Mouse (Mus musculus): Measurements from ENCODE around the gene Masp1. TPM values are rescaled to one million over a fixed set of nuclear protein-coding genes. Genes with fewer than 3 reads are reported as not detected.

Gene Masp1
- polyA plus RNA-seq, 1 experiment = 0.12 TPM

GRCm38 (mm10) chr16:23428647-23429319, 91.8 kb downstream of the Masp1 start, which contains the start of gene Rtp1:
Gene Rtp1, plus strand, starts transcription at chr16:23429133.
- no peak for DNase-seq (ENCODE audit: low read depth in 1 of 2, low spot score in 2 of 2)
- Histone ChIP-seq H3K36me3 (ENCODE audit: control insufficient read depth, insufficient read depth, low read length) (no peaks in the 10 kb centered on the region), H3K4me3 (ENCODE audit: extremely low read depth, insufficient read depth, insufficient read length) (no peak within 1 kb of the TSS), H3K4me1 (ENCODE audit: control insufficient read depth, insufficient read depth, insufficient read length) (no peaks in the 10 kb centered on the region), H3K27me3 (ENCODE audit: control insufficient read depth, insufficient read depth, low read length) (no peaks in the 10 kb centered on the region), H3K27ac (ENCODE audit: insufficient read depth, low read length) (no peak within 1 kb of the TSS)
- TF ChIP-seq POLR2A (IDR thresholded peaks at IDR 0.05; ENCODE audit: low read depth, low read length) (no peak), CTCF (IDR thresholded peaks at IDR 0.05; ENCODE audit: extremely low read depth, insufficient read depth, insufficient read length, insufficient replicate concordance) (no peak)
- WGBS = 81% methylated on average over 7 of the region's 7 CpGs

DNA sequence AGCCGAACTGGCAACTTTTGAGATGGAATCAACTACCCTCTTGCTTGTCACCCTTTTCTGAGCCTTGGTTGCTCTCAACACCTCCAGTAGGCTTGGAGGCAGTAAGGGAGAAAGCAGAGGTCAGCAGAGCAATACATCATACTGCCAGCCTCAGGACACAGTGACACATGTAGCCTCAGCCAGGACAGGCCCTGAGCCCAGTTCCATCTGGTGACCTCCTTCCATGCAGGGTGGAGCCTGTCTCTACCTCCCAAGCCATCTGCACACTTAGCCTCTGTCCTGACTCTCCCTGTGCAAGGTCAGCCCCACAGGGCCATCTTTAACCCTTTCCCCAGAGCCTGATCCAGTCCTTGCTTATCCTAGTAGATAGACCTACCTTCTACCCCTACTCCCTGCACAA, 92.9 kb downstream of the Masp1 start:
- H3K4me1 ChIP-seq (ENCODE audit: control insufficient read depth, insufficient read depth, insufficient read length) = no peaks in the 10 kb centered on the region
- WGBS = 92% methylated on average over 1 of the region's 1 CpGs
- DNase-seq (ENCODE audit: low read depth in 1 of 2, low spot score in 2 of 2) = no peak
- no peak overlapping the region for H3K27ac ChIP-seq (ENCODE audit: insufficient read depth, low read length)
- TF ChIP-seq POLR2A (IDR thresholded peaks at IDR 0.05; ENCODE audit: low read depth, low read length) = no peak
- no peak for TF ChIP-seq CTCF (IDR thresholded peaks at IDR 0.05; ENCODE audit: extremely low read depth, insufficient read depth, insufficient read length, insufficient replicate concordance)
- no peaks in the 10 kb centered on the region for H3K36me3 ChIP-seq (ENCODE audit: control insufficient read depth, insufficient read depth, low read length)
- H3K27me3 ChIP-seq (ENCODE audit: control insufficient read depth, insufficient read depth, low read length) = no peaks in the 10 kb centered on the region
- H3K4me3 ChIP-seq (ENCODE audit: extremely low read depth, insufficient read depth, insufficient read length) = no peak overlapping the region

- H3K4me1 ChIP-seq (ENCODE audit: control insufficient read depth, insufficient read depth, insufficient read length) = no peaks in the 10 kb centered on the region
- no peak overlapping the region for H3K27ac ChIP-seq (ENCODE audit: insufficient read depth, low read length)
- H3K27me3 ChIP-seq (ENCODE audit: control insufficient read depth, insufficient read depth, low read length) = no peaks in the 10 kb centered on the region
- H3K36me3 ChIP-seq (ENCODE audit: control insufficient read depth, insufficient read depth, low read length) = no peaks in the 10 kb centered on the region
- no peak overlapping the region for H3K4me3 ChIP-seq (ENCODE audit: extremely low read depth, insufficient read depth, insufficient read length)
- TF ChIP-seq POLR2A (IDR thresholded peaks at IDR 0.05; ENCODE audit: low read depth, low read length) (no peak), CTCF (IDR thresholded peaks at IDR 0.05; ENCODE audit: extremely low read depth, insufficient read depth, insufficient read length, insufficient replicate concordance) (no peak)
- WGBS = 80% methylated on average over 5 of the region's 5 CpGs
- DNase-seq (ENCODE audit: low read depth in 1 of 2, low spot score in 2 of 2) = no peak
These were observed 96.8 kb downstream of the Masp1 start for GRCm38 (mm10) chr16:23423825-23424224.

DNA sequence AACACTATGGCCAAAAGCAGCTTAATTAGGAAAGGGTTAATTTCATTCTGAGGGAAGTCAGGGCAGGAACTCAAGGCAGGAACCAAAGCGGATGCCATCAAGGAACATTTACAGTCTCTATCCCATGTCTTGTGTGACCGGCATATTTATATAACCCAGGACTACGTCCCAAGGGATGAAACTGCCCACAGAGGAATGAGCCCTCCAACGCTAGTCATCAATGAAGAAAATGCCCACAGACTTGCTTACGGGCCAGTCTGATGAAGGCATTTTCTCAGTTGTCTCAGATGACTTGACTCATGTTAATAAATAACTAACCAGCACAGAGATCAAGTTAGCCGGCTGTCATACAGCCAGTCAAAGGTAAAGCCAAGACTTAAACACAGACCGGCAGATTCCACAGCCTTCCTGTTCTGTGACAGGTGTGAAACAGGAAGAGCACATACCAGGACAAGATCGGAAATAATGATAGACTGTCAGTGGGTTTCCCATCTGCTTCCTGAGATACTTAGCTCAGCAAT, 101.0 kb downstream of the Masp1 start:
- DNase-seq (ENCODE audit: low read depth in 1 of 2, low spot score in 2 of 2) = no peak
- Histone ChIP-seq H3K27ac (ENCODE audit: insufficient read depth, low read length) (no peak overlapping the region), H3K27me3 (ENCODE audit: control insufficient read depth, insufficient read depth, low read length) (no peaks in the 10 kb centered on the region), H3K36me3 (ENCODE audit: control insufficient read depth, insufficient read depth, low read length) (no peaks in the 10 kb centered on the region), H3K4me1 (ENCODE audit: control insufficient read depth, insufficient read depth, insufficient read length) (no peaks in the 10 kb centered on the region), H3K4me3 (ENCODE audit: extremely low read depth, insufficient read depth, insufficient read length) (no peak overlapping the region)
- TF ChIP-seq POLR2A (IDR thresholded peaks at IDR 0.05; ENCODE audit: low read depth, low read length) (no peak), CTCF (IDR thresholded peaks at IDR 0.05; ENCODE audit: extremely low read depth, insufficient read depth, insufficient read length, insufficient replicate concordance) (no peak)
- 76% methylated on average over 8 of the region's 8 CpGs for WGBS

GRCm38 (mm10) chr16:23417456-23418240, 103.0 kb downstream of the Masp1 start:
- no peak for DNase-seq (ENCODE audit: low read depth in 1 of 2, low spot score in 2 of 2)
- Histone ChIP-seq H3K4me1 (ENCODE audit: control insufficient read depth, insufficient read depth, insufficient read length) (no peaks in the 10 kb centered on the region), H3K27me3 (ENCODE audit: control insufficient read depth, insufficient read depth, low read length) (no peaks in the 10 kb centered on the region), H3K27ac (ENCODE audit: insufficient read depth, low read length) (no peak overlapping the region), H3K4me3 (ENCODE audit: extremely low read depth, insufficient read depth, insufficient read length) (no peak overlapping the region), H3K36me3 (ENCODE audit: control insufficient read depth, insufficient read depth, low read length) (no peaks in the 10 kb centered on the region)
- WGBS = 81% methylated on average over 13 of the region's 13 CpGs
- TF ChIP-seq CTCF (IDR thresholded peaks at IDR 0.05; ENCODE audit: extremely low read depth, insufficient read depth, insufficient read length, insufficient replicate concordance) (no peak), POLR2A (IDR thresholded peaks at IDR 0.05; ENCODE audit: low read depth, low read length) (no peak)

- Histone ChIP-seq H3K27me3 (ENCODE audit: control insufficient read depth, insufficient read depth, low read length) (no peaks in the 10 kb centered on the region), H3K36me3 (ENCODE audit: control insufficient read depth, insufficient read depth, low read length) (no peaks in the 10 kb centered on the region), H3K4me1 (ENCODE audit: control insufficient read depth, insufficient read depth, insufficient read length) (no peaks in the 10 kb centered on the region), H3K27ac (ENCODE audit: insufficient read depth, low read length) (no peak overlapping the region), H3K4me3 (ENCODE audit: extremely low read depth, insufficient read depth, insufficient read length) (no peak overlapping the region)
- TF ChIP-seq POLR2A (IDR thresholded peaks at IDR 0.05; ENCODE audit: low read depth, low read length) = no peak
- no peak for TF ChIP-seq CTCF (IDR thresholded peaks at IDR 0.05; ENCODE audit: extremely low read depth, insufficient read depth, insufficient read length, insufficient replicate concordance)
- no peak for DNase-seq (ENCODE audit: low read depth in 1 of 2, low spot score in 2 of 2)
- 73% methylated on average over 9 of the region's 9 CpGs for WGBS
These were observed 103.8 kb downstream of the Masp1 start for GRCm38 (mm10) chr16:23416657-23417293.

Data from spleen, adult 2 months (tissue).